Mouse (Mus musculus): Measurements from ENCODE around the gene Atp5mpl. TPM values are rescaled to one million over a fixed set of nuclear protein-coding genes. Genes with fewer than 3 reads are reported as not detected.

Gene Atp5mpl
- total RNA-seq (2021): 1,000 to 10,000 TPM; 1,322 to 1,486 TPM
- long read RNA-seq, experiment 1, transcript Atp5mpl-201 (4 exons, 366 nt): major isoform, 1,089 of 1,124 reads
- long read RNA-seq, experiment 1, partial matches to known transcripts: 28 of 1,124 reads
- long read RNA-seq, experiment 1, other reads (novel, unspliced or antisense): 5 of 1,124 reads
- long read RNA-seq, experiment 2, transcript Atp5mpl-201 (4 exons, 366 nt): major isoform, 922 of 947 reads
- long read RNA-seq, experiment 2, partial matches to known transcripts: 18 of 947 reads
- long read RNA-seq, experiment 2, other reads (novel, unspliced or antisense): 3 of 947 reads

DNA sequence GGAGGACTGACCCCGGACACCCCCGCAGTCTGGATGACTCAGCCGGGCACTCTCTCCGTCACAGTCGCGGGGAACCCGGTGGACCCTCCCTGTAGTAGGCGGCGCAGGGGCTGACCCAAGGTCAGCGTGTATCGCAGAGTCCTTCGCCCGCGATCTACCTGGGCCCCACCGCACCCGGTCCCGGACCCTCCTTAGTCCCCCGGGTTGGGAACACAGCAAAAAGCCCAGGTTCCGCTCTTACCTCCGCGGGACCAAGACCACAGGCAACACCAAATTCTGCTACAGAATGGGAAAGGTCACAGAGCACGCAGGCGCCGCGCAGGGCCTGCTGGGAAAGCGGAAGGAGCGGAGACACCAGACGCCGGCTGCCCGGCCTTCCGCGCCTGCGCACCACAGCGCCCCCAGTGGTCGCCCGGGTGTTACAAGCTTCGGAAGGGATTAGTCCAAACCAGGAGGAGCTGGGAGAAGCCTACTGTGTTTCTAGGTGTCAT lies at the start of gene Atp5mpl:
Gene Atp5mpl (minus strand): TSS at position 295 of the 491 bp plus-strand sequence.
- DNase-seq: peak; percentile 95 to 99

GRCm38 (mm10) chr12:112016346-112016745 lies 49.6 kb upstream of the Atp5mpl start:
- no peak for DNase-seq

DNA sequence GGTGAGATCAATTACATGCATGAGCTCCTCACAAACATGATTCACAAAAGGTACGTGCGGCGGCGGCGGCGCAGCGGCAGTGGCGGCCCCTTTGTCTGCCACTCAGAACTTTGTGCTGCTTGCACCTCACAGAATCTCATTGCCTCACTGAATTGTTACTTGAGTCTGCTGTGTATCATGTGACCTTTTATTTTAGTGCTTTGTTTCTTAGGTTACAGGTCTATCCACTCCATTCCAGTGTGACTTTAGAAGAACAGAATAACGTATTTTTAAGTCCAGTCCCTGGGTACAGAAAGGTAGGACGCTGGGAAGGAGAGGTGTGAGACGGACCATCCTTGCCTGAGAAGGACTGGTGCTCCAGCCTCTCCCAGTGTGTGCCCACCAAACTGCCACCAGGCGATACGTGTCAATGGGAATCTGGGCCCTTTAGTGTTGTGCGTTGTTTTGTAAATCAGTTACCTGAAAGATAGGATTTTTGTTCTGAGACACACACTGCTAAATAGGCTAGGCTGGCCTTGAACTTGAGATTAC lies 46.6 kb upstream of the Atp5mpl start:
- no peak for DNase-seq

DNA sequence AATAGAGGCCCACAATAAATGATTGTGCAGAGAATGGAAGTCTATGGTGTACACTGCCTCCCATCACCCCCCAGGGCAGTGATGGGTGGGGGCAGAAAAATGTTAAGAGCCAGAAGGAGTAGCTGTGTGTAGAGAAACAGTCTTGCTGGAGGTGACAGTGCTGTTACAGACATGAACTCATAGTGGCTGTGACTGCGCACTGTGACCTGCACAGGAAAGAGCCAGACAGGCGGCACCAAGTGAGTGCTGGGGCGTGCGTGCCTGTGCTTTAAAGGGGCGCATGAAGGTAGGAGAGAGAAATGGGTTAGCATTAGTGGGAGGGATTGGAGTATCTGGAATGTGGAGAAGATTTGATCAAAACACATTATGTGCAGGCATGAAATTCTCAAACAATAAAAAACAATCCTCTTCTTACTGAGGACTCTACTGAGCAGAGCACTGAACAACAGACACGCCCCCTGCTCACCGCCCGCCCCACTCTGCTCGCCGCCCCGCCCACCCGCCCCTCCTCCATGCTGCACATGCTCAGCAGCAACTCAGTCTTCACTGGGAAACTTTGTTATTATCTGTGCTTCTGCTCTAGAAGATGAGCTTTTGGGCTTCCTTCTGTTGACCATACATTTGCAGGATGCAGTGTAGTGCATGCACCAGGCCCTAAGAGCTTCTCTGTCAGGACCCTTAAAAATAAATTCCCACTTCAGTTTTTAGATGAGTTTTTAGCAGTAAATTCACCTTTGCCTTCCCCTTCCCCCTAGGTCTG lies 45.9 kb upstream of the Atp5mpl start:
- no peak for DNase-seq

DNA sequence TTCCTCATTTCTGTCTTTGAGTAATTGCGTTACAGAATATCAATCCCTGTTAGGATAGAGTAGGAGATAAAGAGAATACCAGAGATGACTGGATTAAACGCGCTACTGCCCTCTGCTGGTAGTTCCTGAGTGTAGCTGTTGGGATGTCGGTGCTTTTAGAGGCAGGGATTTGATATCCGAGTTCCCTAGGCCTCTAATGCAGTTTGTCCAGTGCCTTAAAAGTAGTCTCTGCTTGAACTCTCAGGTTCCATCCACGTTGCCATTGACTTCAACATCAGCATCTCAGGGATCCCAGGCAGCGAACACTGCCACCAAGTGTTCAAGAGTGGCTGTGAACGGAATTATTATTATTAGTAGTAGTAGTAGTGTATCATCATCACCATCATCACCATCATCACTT lies 34.4 kb upstream of the Atp5mpl start:
- peak; percentile 38 to 82 for DNase-seq

GRCm38 (mm10) chr12:111999735-112000134 lies 33.0 kb upstream of the Atp5mpl start:
- DNase-seq: no peak

GRCm38 (mm10) chr12:111995161-111995560 lies 28.4 kb upstream of the Atp5mpl start:
- DNase-seq: no peak

- DNase-seq: no peak
Observed at GRCm38 (mm10) chr12:111992626-111993025, 25.8 kb upstream of the Atp5mpl start.

GRCm38 (mm10) chr12:111986756-111987155 lies 20.0 kb upstream of the Atp5mpl start:
- no peak for DNase-seq

DNA sequence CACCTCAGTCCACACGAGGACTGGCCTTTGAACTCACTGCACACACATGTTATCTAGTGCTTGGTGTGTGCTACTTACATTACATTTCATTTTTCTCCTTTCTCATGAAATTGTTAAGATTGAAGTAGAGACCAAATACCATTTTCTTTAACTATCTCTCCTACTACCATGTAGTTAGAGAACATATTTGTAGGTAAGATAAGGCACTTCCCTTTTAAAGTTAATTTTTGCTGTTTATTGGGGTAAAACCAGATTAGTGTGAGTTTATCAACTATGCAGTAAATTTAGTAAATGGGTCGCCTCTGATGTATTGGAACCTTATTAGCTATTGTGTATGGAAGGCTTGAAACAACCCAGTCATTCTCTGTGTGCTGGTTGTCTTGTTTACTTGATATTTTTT lies 16.4 kb upstream of the Atp5mpl start:
- no peak for DNase-seq

DNA sequence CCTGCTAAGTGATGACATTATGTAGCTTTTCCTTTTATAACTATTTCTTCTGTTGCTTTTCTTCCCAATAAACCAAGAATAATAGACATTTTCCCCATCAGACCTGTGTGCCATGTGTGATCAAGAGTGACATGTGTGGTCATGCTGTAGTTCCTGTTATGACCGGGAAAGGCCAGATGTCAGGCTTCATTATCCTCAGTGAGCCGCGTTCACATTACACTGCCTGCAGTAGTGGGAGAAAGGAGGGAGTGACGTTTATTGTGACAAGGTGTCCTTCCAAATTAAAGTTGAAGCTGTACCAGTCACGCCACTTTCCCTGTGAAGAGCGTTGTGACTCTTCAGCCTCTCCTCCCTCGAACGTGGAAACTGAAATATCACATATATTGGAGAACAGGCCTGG lies 15.1 kb upstream of the Atp5mpl start:
- no peak for DNase-seq

DNA sequence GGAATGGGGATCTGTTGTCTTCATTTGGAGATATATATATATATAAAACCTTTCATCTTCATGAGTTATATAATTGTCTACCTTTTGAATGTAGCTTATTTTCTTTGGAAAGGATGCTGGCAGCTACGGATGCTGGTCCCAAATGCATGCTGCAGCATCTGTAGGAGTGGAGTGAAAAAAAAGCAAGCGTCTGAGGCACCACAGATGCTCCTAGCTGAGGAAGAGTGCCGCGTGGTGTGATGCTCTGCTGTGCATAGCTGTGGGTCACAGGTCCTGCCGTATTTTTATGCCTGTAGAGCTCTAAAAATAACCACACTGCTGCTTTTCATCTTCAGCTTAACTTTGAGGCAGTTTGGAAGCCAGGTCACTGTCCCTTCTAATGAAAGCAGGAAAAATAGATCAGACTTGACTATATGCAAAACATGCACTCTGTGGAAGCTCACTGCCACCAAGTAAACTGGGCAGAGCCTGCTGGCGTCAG lies 14.2 kb upstream of the Atp5mpl start, which contains the start of gene Rd3l:
Gene Rd3l (minus strand): TSS at position 431 of the 481 bp plus-strand sequence.
- DNase-seq: no peak

DNA sequence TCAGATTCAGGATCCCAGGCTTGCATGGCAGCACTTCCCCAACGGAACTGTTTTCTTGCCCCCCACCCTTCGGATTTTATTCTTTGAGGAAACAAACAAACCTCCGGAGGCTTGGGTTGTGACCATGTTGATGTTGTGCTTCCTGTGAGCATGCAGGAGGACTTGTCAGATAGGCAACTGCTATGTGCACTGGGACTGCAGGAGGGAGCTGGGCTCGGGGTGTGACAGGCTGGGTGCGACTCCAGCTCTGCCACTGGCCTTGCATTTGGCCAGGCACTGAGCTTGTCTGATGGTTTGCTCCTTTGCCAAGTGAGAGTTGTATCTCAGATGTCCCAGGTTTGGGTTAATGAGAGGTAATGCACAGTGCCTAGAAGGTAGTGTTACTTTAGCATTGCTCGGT lies 11.5 kb upstream of the Atp5mpl start:
- no peak for DNase-seq

- DNase-seq: peak; percentile 23 to 35
Observed at GRCm38 (mm10) chr12:111977138-111977537, 10.4 kb upstream of the Atp5mpl start.

- no peak for DNase-seq
Observed at GRCm38 (mm10) chr12:111974578-111974977, 7.8 kb upstream of the Atp5mpl start.

- DNase-seq: no peak
Observed at GRCm38 (mm10) chr12:111972504-111972903, 5.7 kb upstream of the Atp5mpl start.

GRCm38 (mm10) chr12:111971231-111971686 lies 4.5 kb upstream of the Atp5mpl start, which contains the start of gene Tdrd9:
Gene Tdrd9, plus strand, starts transcription at chr12:111971559.
- no peak for DNase-seq

GRCm38 (mm10) chr12:111970085-111970484 lies 3.3 kb upstream of the Atp5mpl start:
- DNase-seq: no peak

DNA sequence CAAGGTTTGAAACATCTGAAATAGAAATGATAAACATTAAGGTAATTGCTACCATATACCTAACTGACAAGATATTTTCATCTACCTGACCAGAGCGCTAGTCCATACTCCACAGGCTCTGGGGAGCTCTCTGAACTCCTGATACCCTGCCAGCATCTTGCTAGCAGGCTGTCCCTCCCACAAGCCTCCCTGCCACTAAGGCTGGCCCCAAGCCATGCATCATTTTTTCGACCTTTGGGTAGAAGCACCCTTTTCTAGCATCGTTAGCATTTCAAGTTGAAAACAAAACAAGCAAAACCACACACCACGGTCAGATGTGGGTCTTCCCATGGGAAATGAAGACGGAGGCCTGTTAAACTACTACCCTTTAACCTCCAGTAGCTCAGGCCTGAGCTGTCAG lies 3.4 kb downstream of the Atp5mpl start:
- DNase-seq: no peak

GRCm38 (mm10) chr12:111958101-111958865 lies 8.5 kb downstream of the Atp5mpl start:
- DNase-seq: peak; percentile 67 to 90

DNA sequence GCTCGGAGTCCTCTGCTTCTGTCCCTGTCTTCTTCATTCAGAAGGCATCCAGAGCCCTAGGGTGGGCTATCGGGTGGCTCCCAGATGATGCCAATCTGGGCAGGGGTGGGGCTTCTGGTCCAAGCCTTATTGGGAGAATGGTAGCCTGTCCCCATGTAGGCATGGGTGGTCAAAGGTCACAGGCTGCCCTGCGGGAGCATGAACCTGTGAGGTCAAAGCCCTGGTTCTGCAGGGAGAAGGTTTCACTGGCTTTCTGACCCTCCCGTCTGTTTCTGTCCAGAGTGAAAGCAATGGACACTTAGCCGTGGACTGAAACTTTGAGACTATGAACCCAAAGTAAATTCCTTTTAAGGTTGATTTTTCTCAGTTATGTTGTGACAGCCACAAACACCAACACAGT lies 10.6 kb downstream of the Atp5mpl start:
- no peak for DNase-seq

DNA sequence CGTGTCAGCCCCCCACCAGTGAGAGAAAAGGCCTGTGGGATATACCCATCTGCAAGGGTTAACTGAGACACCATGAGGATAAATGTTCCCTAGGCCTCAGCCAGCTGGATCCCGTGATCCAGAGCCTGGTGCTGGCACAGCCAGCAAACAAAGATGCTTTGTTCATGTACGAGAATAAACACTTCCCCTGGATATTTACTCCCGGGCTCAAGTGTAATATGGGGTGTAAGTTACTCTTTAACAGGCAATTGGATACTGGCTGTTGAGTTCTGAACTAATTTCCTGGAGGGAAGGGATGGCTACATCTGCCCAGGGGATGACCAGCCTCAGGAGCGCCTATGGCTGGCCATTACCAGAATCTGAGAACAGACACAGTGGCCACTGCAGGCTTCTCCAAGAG lies 15.1 kb downstream of the Atp5mpl start:
- no peak for DNase-seq

Measured in heart, adult 18-20 months (tissue).